Mouse (Mus musculus) lung, embryonic 16.5 days (tissue): Measurements from ENCODE around the gene Zfp697. TPM values are rescaled to one million over a fixed set of nuclear protein-coding genes. Genes with fewer than 3 reads are reported as not detected.
A peak's percentile ranks its signal among the peaks of the same experiment; 100 is the strongest.

Source experiments
- ATAC-seq: fragments of 200-750 bp; cut with Nextera tagmentation; 2 replicates; pipeline ENCODE4 v1.8.0; 2017; ENCODE audit warnings: low read depth, mild to moderate bottlenecking, moderate library complexity
- H3K27ac ChIP-seq: fragments of 300-500 bp; sonication (generic); 2 replicates; pipeline ENCODE4 v1.5.1; 2014; ENCODE audit warnings: mild to moderate bottlenecking, control low read depth, low read length
- H3K27me3 ChIP-seq: fragments of 300-500 bp; sonication (generic); 2 replicates; pipeline ENCODE4 v1.6.1; 2014; ENCODE audit warnings: low read depth, low read length, mixed read lengths; ENCODE audit not compliant: control insufficient read depth, insufficient read depth
- H3K36me3 ChIP-seq: fragments of 300-500 bp; sonication (generic); 2 replicates; pipeline ENCODE4 v1.6.1; 2014; ENCODE audit warnings: low read length; ENCODE audit not compliant: control insufficient read depth, insufficient read depth
- H3K4me1 ChIP-seq: fragments of 300-500 bp; sonication (generic); replicated peaks from 2 replicates; pipeline ENCODE4 v1.6.1; 2014; ENCODE audit warnings: low read length, mixed read lengths; ENCODE audit not compliant: control insufficient read depth, insufficient read depth
- H3K4me2 ChIP-seq: fragments of 300-500 bp; sonication (generic); 2 replicates; pipeline ENCODE4 v1.6.1; 2014; ENCODE audit warnings: low read depth, low read length, control low read depth
- H3K4me3 ChIP-seq: fragments of 300-500 bp; sonication (generic); 2 replicates; pipeline ENCODE4 v1.5.1; 2014; ENCODE audit warnings: mild to moderate bottlenecking, low read length, control low read depth
- H3K9ac ChIP-seq: fragments of 300-500 bp; sonication (generic); 2 replicates; pipeline ENCODE4 v1.6.1; 2014; ENCODE audit warnings: low read length, control low read depth
- H3K9me3 ChIP-seq: fragments of 300-500 bp; sonication (generic); 2 replicates; pipeline ENCODE4 v1.6.1; 2016; ENCODE audit warnings: low read length; ENCODE audit not compliant: control insufficient read depth
- WGBS: fragments of 180-500 bp; shearing (Covaris S2); extraction: QIAGEN DNeasy Blood & Tissue Kit; methylation state at CpG from one replicate; pipeline ENCODE4 v1.1.7; 2014; 5-methylcytosine and 5-hydroxymethylcytosine counted together
- polyA plus RNA-seq: library from polyadenylated mRNA; unstranded; fragments of >200 nt; fragmentation: Nextera tagmentation; extraction: Ambion mirVana; gene quantifications from 2 replicates; pipeline ENCODE4 v1.2.1, GENCODE M21; 2015

Zfp697 gene
- polyA plus RNA-seq, 1 experiment from 2014 or later, result 7.1 TPM

DNA sequence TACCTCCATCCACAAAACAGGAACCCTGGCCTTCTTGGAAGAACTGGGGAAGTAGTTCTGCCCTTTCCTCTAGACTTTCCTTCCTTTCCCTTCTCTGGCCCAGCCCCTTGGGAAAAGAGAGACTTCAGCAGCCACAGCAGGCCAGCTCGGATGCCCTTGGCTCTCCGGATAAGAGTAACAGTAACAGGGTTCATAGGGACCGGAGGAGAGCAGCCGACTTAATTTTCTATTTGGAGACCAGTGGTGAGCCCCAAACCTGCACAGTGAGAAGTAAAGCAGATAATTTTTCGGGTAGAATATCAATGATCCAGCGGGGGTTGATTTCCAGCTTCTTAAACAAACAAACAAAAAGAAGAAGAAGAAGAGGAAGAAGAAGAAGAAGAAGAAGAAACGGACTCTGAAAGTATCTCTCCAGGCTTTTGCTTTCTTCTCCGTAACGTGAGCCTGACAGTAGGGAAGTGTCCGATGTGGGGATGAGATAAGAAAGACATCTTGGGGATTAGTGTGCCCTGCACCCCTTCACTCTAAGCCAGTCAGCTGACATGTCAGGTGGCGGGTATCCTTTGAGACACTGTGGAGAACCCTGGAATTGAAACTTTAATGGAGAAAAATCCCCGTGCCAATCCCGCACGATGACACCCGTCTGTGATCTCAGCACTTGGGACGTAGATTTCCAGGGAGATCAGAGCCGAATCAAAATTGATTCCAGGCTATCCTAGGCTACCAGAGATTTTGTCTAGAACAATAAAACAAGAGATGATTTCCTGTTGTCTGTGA lies 41.3 kb upstream of the Zfp697 start:
- WGBS, result 75% methylated on average over 17 of the region's 17 CpGs
- Histone ChIP-seq H3K36me3 (no peaks in the 10 kb centered on the region), H3K4me1 (peaks cover 12% of the 10 kb centered on the region; the same call in 1 of the 2 replicates), H3K27me3 (no peaks in the 10 kb centered on the region), H3K27ac (no peak overlapping the region), H3K4me2 (no peak overlapping the region), H3K4me3 (no peak overlapping the region), H3K9me3 (no peaks in the 10 kb centered on the region), H3K9ac (no peak overlapping the region)
- ATAC-seq, result no peak

DNA sequence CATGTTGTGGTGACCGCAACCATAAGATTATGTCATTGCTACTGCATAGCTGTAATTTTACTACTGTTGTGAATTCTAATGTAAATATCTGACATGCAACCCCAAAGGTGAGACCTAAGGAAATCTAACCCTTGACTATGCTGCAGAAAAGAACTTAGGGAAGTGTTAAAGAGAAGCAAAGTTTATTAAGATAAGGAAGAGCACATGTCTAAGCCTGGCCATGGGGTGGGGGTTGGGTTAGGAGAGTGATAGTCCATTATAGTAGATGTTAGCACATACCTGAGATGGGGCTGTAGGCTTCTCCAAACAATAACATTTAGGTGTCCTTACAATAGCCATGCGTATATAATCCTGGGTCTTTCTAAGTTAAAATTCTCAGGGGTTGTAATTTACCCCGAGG lies 39.0 kb upstream of the Zfp697 start:
- H3K4me3 ChIP-seq, result no peak overlapping the region
- ATAC-seq, result no peak
- H3K4me2 ChIP-seq, result no peak overlapping the region
- WGBS, result 80% methylated on average over 3 of the region's 3 CpGs
- no peak overlapping the region for H3K9ac ChIP-seq
- no peaks in the 10 kb centered on the region for H3K36me3 ChIP-seq
- no peak overlapping the region for H3K27ac ChIP-seq
- no peaks in the 10 kb centered on the region for H3K9me3 ChIP-seq
- H3K4me1 ChIP-seq, result 0 out of 2 replicates have a peak, but pooled peaks cover 6% of the 10 kb centered on the region
- H3K27me3 ChIP-seq, result no peaks in the 10 kb centered on the region

DNA sequence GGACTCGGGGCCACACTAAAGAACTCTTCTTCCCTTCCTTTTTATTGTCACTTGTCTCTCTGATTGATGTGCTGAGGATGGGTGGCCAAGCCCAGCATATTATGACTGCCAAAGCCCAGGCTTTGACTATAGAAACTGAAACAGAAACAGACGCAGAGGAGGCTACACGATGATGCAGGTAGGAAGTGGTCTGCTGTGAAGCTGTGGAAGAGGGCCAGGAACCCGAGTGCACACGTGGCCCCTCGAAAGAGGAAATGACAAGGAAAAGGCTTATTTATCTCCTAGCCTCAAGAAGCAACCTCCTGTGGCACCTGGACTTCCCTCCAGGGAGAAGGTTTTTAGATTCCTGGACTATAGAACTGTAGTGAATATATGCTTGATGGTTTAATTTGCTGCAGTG lies 34.2 kb upstream of the Zfp697 start:
- Histone ChIP-seq H3K4me3 (no peak overlapping the region), H3K4me2 (no peak overlapping the region), H3K4me1 (no peaks in the 10 kb centered on the region), H3K27me3 (no peaks in the 10 kb centered on the region), H3K9me3 (no peaks in the 10 kb centered on the region), H3K27ac (no peak overlapping the region), H3K9ac (no peak overlapping the region), H3K36me3 (no peaks in the 10 kb centered on the region)
- WGBS, result 70% methylated on average over 6 of the region's 6 CpGs
- no peak for ATAC-seq

GRCm38 (mm10) chr3:98348705-98349104 lies 33.6 kb upstream of the Zfp697 start:
- WGBS, result 23% methylated on average over 6 of the region's 8 CpGs
- Histone ChIP-seq H3K9me3 (no peaks in the 10 kb centered on the region), H3K27ac (no peak overlapping the region), H3K27me3 (no peaks in the 10 kb centered on the region), H3K4me2 (no peak overlapping the region), H3K9ac (no peak overlapping the region), H3K4me3 (no peak overlapping the region), H3K4me1 (no peaks in the 10 kb centered on the region), H3K36me3 (no peaks in the 10 kb centered on the region)
- ATAC-seq, result 0 out of 2 replicates have a peak, but pooled peaks have one; percentile 47

DNA sequence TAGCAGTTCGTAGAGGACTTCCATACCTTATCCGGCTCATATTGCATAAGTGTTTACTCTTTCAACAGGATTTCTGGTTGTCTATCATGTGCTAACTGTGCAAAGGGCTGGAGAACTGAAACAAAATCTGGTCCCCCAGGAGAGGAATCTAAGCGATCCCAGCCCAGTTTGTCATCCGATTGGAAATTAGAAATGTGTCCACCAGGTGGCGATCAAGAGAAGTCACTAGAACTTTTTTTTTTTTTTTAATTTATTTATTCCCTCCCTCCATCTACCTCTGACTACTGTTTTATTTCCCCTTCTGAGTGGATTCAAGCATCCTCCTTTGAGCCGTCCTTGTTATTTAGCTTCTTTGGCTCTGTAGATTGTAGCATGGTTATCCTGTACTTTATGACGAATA lies 28.4 kb upstream of the Zfp697 start:
- H3K36me3 ChIP-seq, result no peaks in the 10 kb centered on the region

DNA sequence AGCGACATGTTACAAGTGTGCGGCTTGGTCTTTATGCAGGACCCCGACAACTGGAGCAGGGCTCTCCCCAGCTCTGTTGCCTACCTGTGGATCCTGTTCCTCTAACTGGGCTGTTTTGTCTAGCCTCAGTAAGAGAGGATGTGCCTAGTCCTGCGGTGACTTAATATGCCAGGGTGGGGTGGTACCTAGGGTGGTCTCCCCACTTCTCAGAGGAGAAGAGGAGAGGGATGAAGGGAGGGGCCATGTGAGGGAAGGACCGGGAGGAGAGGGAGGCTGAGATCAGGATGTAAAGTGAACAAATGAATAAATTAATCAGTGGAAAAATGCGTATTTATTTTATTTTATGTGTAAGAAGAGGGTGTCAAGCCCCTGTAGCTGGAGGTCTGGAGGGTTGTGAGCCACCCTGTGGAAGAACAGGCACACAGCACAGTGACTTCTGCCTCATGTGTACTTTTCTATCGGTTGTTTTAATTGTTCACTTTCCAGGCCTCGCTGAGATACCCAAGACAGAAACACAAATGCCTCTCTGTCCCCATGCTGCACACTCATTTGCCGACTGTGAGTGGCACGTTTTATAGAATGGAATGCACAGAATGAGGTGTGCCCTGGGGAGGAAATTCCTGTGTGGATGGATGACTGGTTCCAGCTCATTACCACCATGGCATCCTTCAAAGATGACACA lies 26.8 kb upstream of the Zfp697 start:
- no peaks in the 10 kb centered on the region for H3K27me3 ChIP-seq
- H3K9me3 ChIP-seq, result no peaks in the 10 kb centered on the region
- peak; percentile 72 for ATAC-seq
- H3K4me2 ChIP-seq, result no peak overlapping the region
- H3K27ac ChIP-seq, result no peak overlapping the region
- H3K36me3 ChIP-seq, result no peaks in the 10 kb centered on the region
- no peak overlapping the region for H3K9ac ChIP-seq
- WGBS, result 58% methylated on average over 10 of the region's 10 CpGs
- no peaks in the 10 kb centered on the region for H3K4me1 ChIP-seq
- H3K4me3 ChIP-seq, result no peak overlapping the region

More for the DNA sequence above, 28.4 kb upstream of the Zfp697 start:
- no peaks in the 10 kb centered on the region for H3K27me3 ChIP-seq
- no peak overlapping the region for H3K4me3 ChIP-seq
- no peak overlapping the region for H3K4me2 ChIP-seq
- 24% methylated on average over 7 of the region's 7 CpGs for WGBS
- no peak for ATAC-seq
- H3K27ac ChIP-seq, result no peak overlapping the region
- H3K9ac ChIP-seq, result no peak overlapping the region
- no peaks in the 10 kb centered on the region for H3K4me1 ChIP-seq
- H3K9me3 ChIP-seq, result no peaks in the 10 kb centered on the region

DNA sequence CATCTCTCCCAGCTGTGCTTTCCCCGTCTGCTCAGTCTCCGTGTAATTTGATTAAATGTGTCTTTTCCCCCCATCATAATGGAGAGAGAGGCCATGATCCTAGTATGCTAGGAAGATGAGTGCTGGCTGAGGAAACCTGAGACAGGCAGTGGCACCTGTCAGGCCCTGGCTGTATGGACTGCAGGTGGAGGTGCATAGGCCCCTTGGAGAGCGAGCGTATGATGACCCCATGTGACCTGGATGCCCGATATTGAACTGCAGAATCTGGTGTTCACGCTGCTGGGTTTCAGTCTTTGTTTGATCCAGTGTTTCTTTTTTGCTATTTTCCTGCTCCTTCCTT lies 26.3 kb upstream of the Zfp697 start:
- H3K36me3 ChIP-seq, result no peaks in the 10 kb centered on the region
- H3K4me3 ChIP-seq, result no peak overlapping the region
- H3K4me1 ChIP-seq, result no peaks in the 10 kb centered on the region
- H3K27ac ChIP-seq, result no peak overlapping the region
- H3K4me2 ChIP-seq, result no peak overlapping the region
- H3K9ac ChIP-seq, result no peak overlapping the region
- peak; percentile 12; the same call in 1 of the 2 replicates for ATAC-seq
- WGBS, result 52% methylated on average over 6 of the region's 6 CpGs
- H3K27me3 ChIP-seq, result no peaks in the 10 kb centered on the region
- no peaks in the 10 kb centered on the region for H3K9me3 ChIP-seq

GRCm38 (mm10) chr3:98356632-98357370 lies 25.5 kb upstream of the Zfp697 start:
- no peaks in the 10 kb centered on the region for H3K36me3 ChIP-seq
- no peak for ATAC-seq
- no peaks in the 10 kb centered on the region for H3K4me1 ChIP-seq
- H3K4me2 ChIP-seq, result no peak overlapping the region
- H3K4me3 ChIP-seq, result no peak overlapping the region
- 58% methylated on average over 3 of the region's 3 CpGs for WGBS
- no peaks in the 10 kb centered on the region for H3K9me3 ChIP-seq
- no peak overlapping the region for H3K27ac ChIP-seq
- no peaks in the 10 kb centered on the region for H3K27me3 ChIP-seq
- H3K9ac ChIP-seq, result no peak overlapping the region

DNA sequence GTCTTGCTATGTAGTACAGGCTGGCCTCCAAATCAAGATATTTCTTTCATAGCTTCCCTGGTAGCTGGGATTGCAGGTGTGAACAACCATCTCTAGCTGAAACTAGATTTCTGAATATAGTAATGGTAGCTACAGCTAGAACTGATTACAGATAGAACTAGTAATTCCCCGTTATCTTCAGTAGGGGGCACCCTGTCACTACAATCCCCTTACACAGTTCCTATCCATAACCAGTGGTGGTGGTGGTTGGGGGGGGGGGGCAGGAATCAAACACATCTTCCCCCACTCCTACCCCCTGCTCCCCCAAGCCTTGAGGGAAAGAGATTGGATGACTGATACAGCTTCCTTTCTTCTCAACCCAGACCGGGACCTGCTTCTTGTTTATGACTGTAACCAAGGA lies 19.5 kb upstream of the Zfp697 start:
- no peak for ATAC-seq
- WGBS, result 30% methylated on average over 2 of the region's 2 CpGs
- H3K27ac ChIP-seq, result no peak overlapping the region

More for the DNA sequence above, 19.5 kb upstream of the Zfp697 start:
- H3K4me3 ChIP-seq, result no peak overlapping the region
- H3K4me1 ChIP-seq, result no peaks in the 10 kb centered on the region
- H3K9ac ChIP-seq, result no peak overlapping the region
- H3K27me3 ChIP-seq, result no peaks in the 10 kb centered on the region
- H3K4me2 ChIP-seq, result no peak overlapping the region
- H3K36me3 ChIP-seq, result no peaks in the 10 kb centered on the region
- no peaks in the 10 kb centered on the region for H3K9me3 ChIP-seq
